ENCODE assay signal across 32 mouse cellular contexts in genomic region chr3:20082161-20082560, GRCm38 (mm10). TPM values are rescaled to one million over a fixed set of nuclear protein-coding genes. Genes with fewer than 3 reads are reported as not detected.
DNase-seq lines count a peak whose midpoint lies in the region; ATAC-seq and TF ChIP-seq lines count a peak whose summit lies in the region.
"Had no signal": no experiment of that assay in that cellular context is flagged by ENCODE, and none has a peak within 500 bp of the region (broad histone marks: within the 10 kb centered on the region; RNA-seq: fewer than 3 reads in every experiment).

No protein-coding gene starts in this region.

- no peaks in the 10 kb centered on the region for H3K4me1 ChIP-seq in lung, embryonic 14.5 days (ENCODE audit: insufficient read depth)
- peaks cover 8% of the 10 kb centered on the region for H3K4me1 ChIP-seq in heart, embryonic 11.5 days (ENCODE audit: control insufficient read depth, insufficient read depth, low read length)
- H3K4me1 ChIP-seq in heart, embryonic 16.5 days (ENCODE audit: control insufficient read depth, insufficient read depth, low read length) = peaks cover 12% of the 10 kb centered on the region
- no peaks in the 10 kb centered on the region; the same call in 1 of the 2 replicates for H3K4me1 ChIP-seq in neural tube, embryonic 15.5 days
- no peaks in the 10 kb centered on the region for H3K4me1 ChIP-seq in hindbrain, embryonic 12.5 days
- no peaks in the 10 kb centered on the region for H3K4me1 ChIP-seq in kidney, embryonic 16.5 days (ENCODE audit: insufficient read depth, low read length)
- H3K4me1 ChIP-seq: embryonic facial prominence, embryonic 10.5 days; embryonic facial prominence, embryonic 15.5 days; forebrain, embryonic 12.5 days; hindbrain, embryonic 10.5 days; kidney, embryonic 15.5 days; limb, embryonic 12.5 days; liver, embryonic 15.5 days; lung, embryonic 15.5 days had no signal

- H3K36me3 ChIP-seq in lung, embryonic 14.5 days (ENCODE audit: insufficient read depth) = peaks cover 30% of the 10 kb centered on the region
- no peaks in the 10 kb centered on the region; the same call in 1 of the 2 replicates for H3K36me3 ChIP-seq in heart, embryonic 11.5 days (ENCODE audit: control insufficient read depth, insufficient read depth, low read length)
- H3K36me3 ChIP-seq in heart, embryonic 16.5 days (ENCODE audit: control insufficient read depth, insufficient read depth) = peaks cover 8% of the 10 kb centered on the region; the same call in 1 of the 2 replicates
- H3K36me3 ChIP-seq in neural tube, embryonic 15.5 days = peaks cover 18% of the 10 kb centered on the region
- peaks cover 22% of the 10 kb centered on the region for H3K36me3 ChIP-seq in hindbrain, embryonic 12.5 days
- H3K36me3 ChIP-seq in kidney, embryonic 16.5 days (ENCODE audit: insufficient read depth, low read length) = peaks cover 8% of the 10 kb centered on the region

- no peak; the same call in 1 of the 2 replicates for ATAC-seq in lung, embryonic 14.5 days (ENCODE audit: insufficient read depth)
- peak; percentile 81 for ATAC-seq in heart, embryonic 11.5 days (replicated peaks; ENCODE audit: insufficient number of reproducible peaks, low FRiP score, low TSS enrichment)
- ATAC-seq in heart, embryonic 16.5 days (replicated peaks; ENCODE audit: extremely low read depth, insufficient read depth, low FRiP score) = peak; percentile 96
- ATAC-seq in neural tube, embryonic 15.5 days (ENCODE audit: low FRiP score) = no peak
- ATAC-seq in hindbrain, embryonic 12.5 days (ENCODE audit: low FRiP score) = no peak
- no peak for ATAC-seq in kidney, embryonic 16.5 days (ENCODE audit: low FRiP score, low TSS enrichment)
- ATAC-seq: CD4-positive, CD25-positive, alpha-beta regulatory T cell, adult 4 months; forebrain, postnatal 0 days; hindbrain, embryonic 16.5 days; midbrain, embryonic 16.5 days had no signal

- no peaks in the 10 kb centered on the region for H3K9me3 ChIP-seq in lung, embryonic 14.5 days (ENCODE audit: low read depth, low read length)
- no peaks in the 10 kb centered on the region for H3K9me3 ChIP-seq in heart, embryonic 11.5 days (replicated peaks; ENCODE audit: control insufficient read depth, low read length)
- no peaks in the 10 kb centered on the region for H3K9me3 ChIP-seq in heart, embryonic 16.5 days (replicated peaks; ENCODE audit: control insufficient read depth, low read length)
- H3K9me3 ChIP-seq in neural tube, embryonic 15.5 days (replicated peaks) = no peaks in the 10 kb centered on the region
- no peaks in the 10 kb centered on the region for H3K9me3 ChIP-seq in hindbrain, embryonic 12.5 days (replicated peaks)
- H3K9me3 ChIP-seq in kidney, embryonic 16.5 days (ENCODE audit: low read length) = no peaks in the 10 kb centered on the region
- H3K9me3 ChIP-seq: embryonic facial prominence, embryonic 10.5 days; embryonic facial prominence, embryonic 15.5 days; forebrain, embryonic 12.5 days; hindbrain, embryonic 10.5 days; kidney, embryonic 15.5 days; limb, embryonic 12.5 days; liver, embryonic 15.5 days; lung, embryonic 15.5 days had no signal

- WGBS in lung, embryonic 14.5 days = 44% methylated on average over 3 of the region's 3 CpGs
- WGBS in heart, embryonic 11.5 days (ENCODE audit: insufficient replicate concordance) = 23% methylated on average over 3 of the region's 3 CpGs
- 33% methylated on average over 3 of the region's 3 CpGs for WGBS in heart, embryonic 16.5 days
- WGBS in neural tube, embryonic 15.5 days = 84% methylated on average over 3 of the region's 3 CpGs
- WGBS in hindbrain, embryonic 12.5 days = 85% methylated on average over 3 of the region's 3 CpGs
- 79% methylated on average over 3 of the region's 3 CpGs for WGBS in kidney, embryonic 16.5 days

- H3K27ac ChIP-seq in lung, embryonic 14.5 days (ENCODE audit: low read depth) = peak overlapping the region; percentile 45; the same call in 1 of the 2 replicates
- peak overlapping the region; percentile 92 for H3K27ac ChIP-seq in heart, embryonic 11.5 days (ENCODE audit: low read depth, low read length)
- peak overlapping the region; percentile 93 for H3K27ac ChIP-seq in heart, embryonic 16.5 days (ENCODE audit: low read length)
- no peak overlapping the region for H3K27ac ChIP-seq in neural tube, embryonic 15.5 days (replicated peaks)
- no peak overlapping the region for H3K27ac ChIP-seq in hindbrain, embryonic 12.5 days
- H3K27ac ChIP-seq in kidney, embryonic 16.5 days (ENCODE audit: low read length) = no peak overlapping the region
- H3K27ac ChIP-seq: embryonic facial prominence, embryonic 10.5 days; embryonic facial prominence, embryonic 15.5 days; forebrain, embryonic 12.5 days; gastrocnemius, adult 2 months; hindbrain, embryonic 10.5 days; kidney, embryonic 15.5 days; left cerebral cortex, adult 2 months; limb, embryonic 12.5 days; liver, embryonic 15.5 days; lung, embryonic 15.5 days had no signal

- no peak overlapping the region for H3K4me2 ChIP-seq in lung, embryonic 14.5 days
- peak overlapping the region; percentile 37 for H3K4me2 ChIP-seq in heart, embryonic 11.5 days
- H3K4me2 ChIP-seq in heart, embryonic 16.5 days (ENCODE audit: low read depth, low read length) = peak overlapping the region; percentile 46; the same call in 1 of the 2 replicates
- no peak overlapping the region for H3K4me2 ChIP-seq in neural tube, embryonic 15.5 days
- no peak overlapping the region for H3K4me2 ChIP-seq in hindbrain, embryonic 12.5 days (replicated peaks)
- no peak overlapping the region for H3K4me2 ChIP-seq in kidney, embryonic 16.5 days (replicated peaks; ENCODE audit: low read depth, low read length)
- H3K4me2 ChIP-seq: embryonic facial prominence, embryonic 15.5 days; forebrain, embryonic 12.5 days; kidney, embryonic 15.5 days; limb, embryonic 12.5 days; liver, embryonic 15.5 days; lung, embryonic 15.5 days; midbrain, embryonic 11.5 days had no signal

- H3K4me3 ChIP-seq in lung, embryonic 14.5 days (ENCODE audit: low read depth, low read length) = no peak overlapping the region
- H3K4me3 ChIP-seq in heart, embryonic 11.5 days (ENCODE audit: low read depth, low read length) = no peak overlapping the region
- no peak overlapping the region for H3K4me3 ChIP-seq in heart, embryonic 16.5 days (ENCODE audit: low read length)
- H3K4me3 ChIP-seq in neural tube, embryonic 15.5 days (replicated peaks) = no peak overlapping the region
- no peak overlapping the region for H3K4me3 ChIP-seq in hindbrain, embryonic 12.5 days
- H3K4me3 ChIP-seq in kidney, embryonic 16.5 days (ENCODE audit: low read length) = no peak overlapping the region
- H3K4me3 ChIP-seq: embryonic facial prominence, embryonic 10.5 days; embryonic facial prominence, embryonic 15.5 days; forebrain, embryonic 12.5 days; gastrocnemius, adult 2 months; hindbrain, embryonic 10.5 days; kidney, embryonic 15.5 days; left cerebral cortex, adult 2 months; limb, embryonic 12.5 days; liver, embryonic 15.5 days; lung, embryonic 15.5 days had no signal

- no peak for TF ChIP-seq CTCF in lung, embryonic 14.5 days (IDR thresholded peaks at IDR 0.05; ENCODE audit: low read depth)

- H3K9ac ChIP-seq in lung, embryonic 14.5 days = no peak overlapping the region
- peak overlapping the region; percentile 7; the same call in 1 of the 2 replicates for H3K9ac ChIP-seq in heart, embryonic 11.5 days (ENCODE audit: low read depth, low read length)
- H3K9ac ChIP-seq in heart, embryonic 16.5 days (ENCODE audit: low read length) = peak overlapping the region; percentile 23
- no peak overlapping the region for H3K9ac ChIP-seq in neural tube, embryonic 15.5 days (replicated peaks)
- no peak overlapping the region for H3K9ac ChIP-seq in hindbrain, embryonic 12.5 days
- no peak overlapping the region for H3K9ac ChIP-seq in kidney, embryonic 16.5 days (replicated peaks; ENCODE audit: low read length)
- H3K9ac ChIP-seq: embryonic facial prominence, embryonic 15.5 days; forebrain, embryonic 12.5 days; forebrain, postnatal 0 days; kidney, embryonic 15.5 days; limb, embryonic 12.5 days; liver, embryonic 15.5 days; lung, embryonic 15.5 days had no signal

- no peaks in the 10 kb centered on the region for H3K27me3 ChIP-seq in lung, embryonic 14.5 days (ENCODE audit: insufficient read depth, low read length)
- no peaks in the 10 kb centered on the region for H3K27me3 ChIP-seq in heart, embryonic 11.5 days (ENCODE audit: control insufficient read depth, insufficient read depth, low read length)
- no peaks in the 10 kb centered on the region for H3K27me3 ChIP-seq in heart, embryonic 16.5 days (ENCODE audit: control insufficient read depth, insufficient read depth, low read length)
- no peaks in the 10 kb centered on the region for H3K27me3 ChIP-seq in neural tube, embryonic 15.5 days (replicated peaks)
- no peaks in the 10 kb centered on the region for H3K27me3 ChIP-seq in hindbrain, embryonic 12.5 days
- no peaks in the 10 kb centered on the region for H3K27me3 ChIP-seq in kidney, embryonic 16.5 days (ENCODE audit: insufficient read depth, low read length)
- H3K27me3 ChIP-seq: embryonic facial prominence, embryonic 15.5 days; forebrain, embryonic 12.5 days; kidney, embryonic 15.5 days; limb, embryonic 12.5 days; liver, embryonic 15.5 days; lung, embryonic 15.5 days had no signal

- peak; percentile 21 for DNase-seq in lung, embryonic 14.5 days
- no peak for DNase-seq in lung, postnatal 4 days
- peak; percentile 77 for DNase-seq in heart, postnatal 4 days
- DNase-seq: adrenal gland, postnatal 14 days; cerebellum, adult 11-12 months; cerebellum, postnatal 10 days; forebrain, postnatal 0 days; gastrocnemius, adult 2 months; gastrocnemius, postnatal 36 days; kidney, adult 18-20 months; layer of hippocampus, adult 9-11 months; right cerebral cortex, adult 18-20 months; right cerebral cortex, postnatal 4 days; thymus, adult 2 months had no signal

RNA-seq across cellular contexts. Expression of gene Hltf, which starts 24.6 kb away (rescaled TPM):
- 22.7 and 25.6 TPM in 2 replicates for polyA plus RNA-seq in lung, embryonic 14.5 days (2014; fragmentation: Nextera tagmentation; extraction: Ambion mirVana)
- polyA plus RNA-seq in heart, embryonic 11.5 days (2014; fragmentation: Nextera tagmentation; extraction: Ambion mirVana) = 21.8 and 23.2 TPM in 2 replicates
- polyA plus RNA-seq in heart, embryonic 16.5 days (2015; fragmentation: Nextera tagmentation; extraction: Ambion mirVana) = 14.3 and 14.7 TPM in 2 replicates
- total RNA-seq in heart, postnatal 4 days (2021) = 10 to 100 TPM; 13.4 to 15.1 TPM
- polyA plus RNA-seq in neural tube, embryonic 15.5 days (2015; fragmentation: Nextera tagmentation; extraction: Ambion mirVana) = 11.1 and 12.1 TPM in 2 replicates
- 22.4 and 24.4 TPM in 2 replicates for polyA plus RNA-seq in hindbrain, embryonic 12.5 days (2016; fragmentation: Nextera tagmentation; extraction: Ambion mirVana)
- polyA plus RNA-seq in kidney, embryonic 16.5 days (2015; fragmentation: Nextera tagmentation; extraction: Ambion mirVana) = 15.8 and 16.5 TPM in 2 replicates

RNA-seq across cellular contexts. Expression of gene Hps3, which starts 47.0 kb away (rescaled TPM):
- polyA plus RNA-seq in lung, embryonic 14.5 days (2014; fragmentation: Nextera tagmentation; extraction: Ambion mirVana) = 12.4 and 12.8 TPM in 2 replicates
- polyA plus RNA-seq in heart, embryonic 11.5 days (2014; fragmentation: Nextera tagmentation; extraction: Ambion mirVana) = 9.7 and 10.0 TPM in 2 replicates
- 12.0 and 12.1 TPM in 2 replicates for polyA plus RNA-seq in heart, embryonic 16.5 days (2015; fragmentation: Nextera tagmentation; extraction: Ambion mirVana)
- 10 to 100 TPM; 11.1 to 12.5 TPM for total RNA-seq in heart, postnatal 4 days (2021)
- polyA plus RNA-seq in neural tube, embryonic 15.5 days (2015; fragmentation: Nextera tagmentation; extraction: Ambion mirVana) = 11.1 and 12.1 TPM in 2 replicates
- 13.6 and 14.0 TPM in 2 replicates for polyA plus RNA-seq in hindbrain, embryonic 12.5 days (2016; fragmentation: Nextera tagmentation; extraction: Ambion mirVana)
- polyA plus RNA-seq in kidney, embryonic 16.5 days (2015; fragmentation: Nextera tagmentation; extraction: Ambion mirVana) = 11.8 and 12.4 TPM in 2 replicates

Comparison
In these comparisons a context has a peak if more than half of its experiments do, and no peak if none do; other contexts are left out.
1. DNase-seq: peak in lung, embryonic 14.5 days (single experiment) and heart, postnatal 4 days (single experiment); none in lung, postnatal 4 days (0 of 2).
2. ATAC-seq: peak in heart, embryonic 11.5 days (single experiment) and heart, embryonic 16.5 days (single experiment); none in lung, embryonic 14.5 days (single experiment), neural tube, embryonic 15.5 days (single experiment), hindbrain, embryonic 12.5 days (single experiment) and kidney, embryonic 16.5 days (single experiment).
3. H3K27ac ChIP-seq: peak in lung, embryonic 14.5 days (single experiment), heart, embryonic 11.5 days (single experiment) and heart, embryonic 16.5 days (single experiment); none in neural tube, embryonic 15.5 days (single experiment), hindbrain, embryonic 12.5 days (single experiment) and kidney, embryonic 16.5 days (single experiment).
4. H3K4me2 ChIP-seq: peak in heart, embryonic 11.5 days (single experiment) and heart, embryonic 16.5 days (single experiment); none in lung, embryonic 14.5 days (single experiment), neural tube, embryonic 15.5 days (single experiment), hindbrain, embryonic 12.5 days (single experiment) and kidney, embryonic 16.5 days (single experiment).
5. H3K9ac ChIP-seq: peak in heart, embryonic 11.5 days (single experiment) and heart, embryonic 16.5 days (single experiment); none in lung, embryonic 14.5 days (single experiment), neural tube, embryonic 15.5 days (single experiment), hindbrain, embryonic 12.5 days (single experiment) and kidney, embryonic 16.5 days (single experiment).